In the genomic region with DNA sequence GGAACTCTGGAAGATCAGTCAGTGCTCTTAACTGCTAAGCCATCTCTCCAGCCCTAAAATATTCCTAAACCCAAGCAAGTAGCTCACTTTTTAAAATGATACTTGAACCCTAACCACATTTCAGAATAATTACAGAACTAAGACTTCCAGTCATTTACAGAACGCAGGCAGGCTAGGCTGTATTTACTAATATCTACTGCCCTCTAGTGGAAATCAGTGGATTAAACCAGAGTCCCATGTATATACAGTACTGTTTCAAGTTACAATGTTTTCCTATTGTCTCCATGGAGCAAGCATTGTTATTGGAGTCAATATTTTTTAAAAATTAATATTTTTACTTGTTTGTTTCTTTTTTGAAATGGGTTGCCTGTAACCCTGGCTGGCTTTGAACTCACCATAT, we compare ENCODE assay signal across 10 mouse cellular contexts. TPM values are rescaled to one million over a fixed set of nuclear protein-coding genes. Genes with fewer than 3 reads are reported as not detected.
DNase-seq lines count a peak whose midpoint lies in the region; ATAC-seq and TF ChIP-seq lines count a peak whose summit lies in the region.
"Had no signal": no experiment of that assay in that cellular context is flagged by ENCODE, and none has a peak within 500 bp of the region (broad histone marks: within the 10 kb centered on the region; RNA-seq: fewer than 3 reads in every experiment).

No protein-coding gene starts in this region.

- H3K9me3 ChIP-seq in kidney, embryonic 16.5 days (ENCODE audit: low read length), result no peaks in the 10 kb centered on the region
- H3K9me3 ChIP-seq in lung, postnatal 0 days (ENCODE audit: low read length), result no peaks in the 10 kb centered on the region
- H3K9me3 ChIP-seq: limb, embryonic 15.5 days had no signal

- no peak overlapping the region for H3K9ac ChIP-seq in kidney, embryonic 16.5 days (replicated peaks; ENCODE audit: low read length)
- no peak overlapping the region for H3K9ac ChIP-seq in lung, postnatal 0 days (replicated peaks; ENCODE audit: low read depth)
- H3K9ac ChIP-seq: limb, embryonic 15.5 days had no signal

- H3K27me3 ChIP-seq in kidney, embryonic 16.5 days (ENCODE audit: insufficient read depth, low read length), result no peaks in the 10 kb centered on the region
- no peaks in the 10 kb centered on the region for H3K27me3 ChIP-seq in lung, postnatal 0 days (replicated peaks; ENCODE audit: insufficient read depth, low read length)
- H3K27me3 ChIP-seq: limb, embryonic 15.5 days had no signal

- no peak for DNase-seq in kidney, postnatal 14 days
- DNase-seq in ES-CJ7 (ENCODE audit: low read depth, low spot score), result peak; percentile 62
- DNase-seq in lung, postnatal 0 days (ENCODE audit: low spot score), result peak; percentile 82
- DNase-seq in urinary bladder, adult 2 months (ENCODE audit: low spot score), result no peak
- DNase-seq in cerebellum, adult 11 months, result no peak
- DNase-seq in layer of hippocampus, adult 9-11 months, result no peak

- H3K4me2 ChIP-seq in kidney, embryonic 16.5 days (replicated peaks; ENCODE audit: low read depth, low read length), result no peak overlapping the region
- H3K4me2 ChIP-seq in lung, postnatal 0 days (replicated peaks; ENCODE audit: low read depth, low read length), result no peak overlapping the region
- H3K4me2 ChIP-seq: limb, embryonic 15.5 days had no signal

- TF ChIP-seq CTCF in lung, postnatal 0 days (IDR thresholded peaks at IDR 0.05), result peak; percentile 69

- no peaks in the 10 kb centered on the region for H3K36me3 ChIP-seq in kidney, embryonic 16.5 days (ENCODE audit: insufficient read depth, low read length)
- no peaks in the 10 kb centered on the region for H3K36me3 ChIP-seq in lung, postnatal 0 days (ENCODE audit: insufficient read depth, low read length)
- H3K36me3 ChIP-seq: limb, embryonic 15.5 days had no signal

- 24% methylated on average over 1 of the region's 1 CpGs for WGBS in kidney, embryonic 16.5 days
- 12% methylated on average over 1 of the region's 1 CpGs for WGBS in lung, postnatal 0 days

- H3K4me3 ChIP-seq in kidney, embryonic 16.5 days (ENCODE audit: low read length), result no peak overlapping the region
- no peak overlapping the region for H3K4me3 ChIP-seq in lung, postnatal 0 days (ENCODE audit: low read depth, low read length)
- H3K4me3 ChIP-seq: limb, embryonic 15.5 days had no signal

- no peaks in the 10 kb centered on the region for H3K4me1 ChIP-seq in kidney, embryonic 16.5 days (ENCODE audit: insufficient read depth, low read length)
- no peaks in the 10 kb centered on the region for H3K4me1 ChIP-seq in lung, postnatal 0 days (ENCODE audit: insufficient read depth, low read depth, low read length)
- H3K4me1 ChIP-seq: limb, embryonic 15.5 days had no signal

- no peak overlapping the region for H3K27ac ChIP-seq in kidney, embryonic 16.5 days (ENCODE audit: low read length)
- no peak overlapping the region for H3K27ac ChIP-seq in lung, postnatal 0 days (ENCODE audit: low read length)
- H3K27ac ChIP-seq: limb, embryonic 15.5 days had no signal

- no peak for TF ChIP-seq EP300 in lung, postnatal 0 days (IDR thresholded peaks at IDR 0.05)

- peak; percentile 65; the same call in 1 of the 2 replicates for ATAC-seq in kidney, embryonic 16.5 days (ENCODE audit: low FRiP score, low TSS enrichment)
- peak; percentile 89 for ATAC-seq in common myeloid progenitor, adult 5-6 weeks (replicated peaks; ENCODE audit: low read depth, poor library complexity, severe bottlenecking)
- ATAC-seq in lung, postnatal 0 days, result 0 out of 2 replicates have a peak, but pooled peaks have one; percentile 49

RNA-seq across cellular contexts. Expression of a gene that starts 17.7 kb away (rescaled TPM):
- polyA plus RNA-seq in kidney, embryonic 16.5 days (2015; fragmentation: Nextera tagmentation; extraction: Ambion mirVana), result 1.1 and 1.3 TPM in 2 replicates
- total RNA-seq in common myeloid progenitor, adult 5-6 weeks (2017), result not detected in 2 replicates
- polyA plus RNA-seq in lung, postnatal 0 days (2015; fragmentation: Nextera tagmentation; extraction: Ambion mirVana), result 5.2 and 8.5 TPM in 2 replicates
- 1.0 and 1.7 TPM in 2 replicates for polyA plus RNA-seq in urinary bladder, adult 2 months (2012; rRNA removed)
- polyA plus RNA-seq: cortical plate, adult 2 months had no signal

RNA-seq across cellular contexts. Expression of a gene that starts 36.3 kb away (rescaled TPM):
- polyA plus RNA-seq in kidney, embryonic 16.5 days (2015; fragmentation: Nextera tagmentation; extraction: Ambion mirVana), result 37.6 and 40.5 TPM in 2 replicates
- 49.7 and 61.6 TPM in 2 replicates for total RNA-seq in common myeloid progenitor, adult 5-6 weeks (2017)
- polyA plus RNA-seq in lung, postnatal 0 days (2015; fragmentation: Nextera tagmentation; extraction: Ambion mirVana), result 20.4 and 23.5 TPM in 2 replicates
- polyA plus RNA-seq in urinary bladder, adult 2 months (2012; rRNA removed), result 12.4 and 14.3 TPM in 2 replicates

Comparison
In these comparisons a context has a peak if more than half of its experiments do, and no peak if none do; other contexts are left out.
1. DNase-seq: peak in ES-CJ7 (single experiment) and lung, postnatal 0 days (single experiment); none in kidney, postnatal 14 days (single experiment), urinary bladder, adult 2 months (single experiment), cerebellum, adult 11 months (single experiment) and layer of hippocampus, adult 9-11 months (single experiment).
2. Peak in every context shown above with its lines, with median percentiles within 50 percentile points of each other: ATAC-seq.